Mouse (Mus musculus) bone marrow, adult 2 months (tissue): ENCODE results near the gene Mrps34.

ENCODE experiments used
- CTCF ChIP-seq: fragments of 200-500 bp; IDR thresholded peaks from 2 replicates; pipeline ENCODE4 v1.5.1; 2011; ENCODE audit warnings: low read length, control low read depth; ENCODE audit not compliant: control insufficient read depth, insufficient read depth
- POLR2A ChIP-seq: fragments of 200-500 bp; IDR thresholded peaks from 2 replicates; pipeline ENCODE4 v1.6.1; 2011; ENCODE audit warnings: low read depth, mild to moderate bottlenecking, control low read depth, low read length, borderline replicate concordance; ENCODE audit not compliant: control insufficient read depth

- TF ChIP-seq POLR2A (no peak), CTCF (no peak)
These were observed 38.3 kb upstream of the Mrps34 start for GRCm38 (mm10) chr17:24856589-24856988.
